Comparison of ENCODE assay signal across 14 mouse cellular contexts in genomic region chr1:135470546-135470945, GRCm38 (mm10).
"Had no signal": no experiment of that assay in that cellular context is flagged by ENCODE, and none has a peak within 500 bp of the region (broad histone marks: within the 10 kb centered on the region; RNA-seq: fewer than 3 reads in every experiment).

No protein-coding gene starts in this region.

- H3K4me2 ChIP-seq: limb, embryonic 12.5 days; liver, embryonic 13.5 days; lung, embryonic 15.5 days; midbrain, embryonic 12.5 days; stomach, embryonic 15.5 days had no signal

- H3K9me3 ChIP-seq: limb, embryonic 12.5 days; liver, embryonic 13.5 days; lung, embryonic 15.5 days; megakaryocyte, embryonic 14.5 days; midbrain, embryonic 12.5 days; stomach, embryonic 15.5 days had no signal

- ATAC-seq: liver, postnatal 0 days had no signal

- H3K4me3 ChIP-seq: layer of hippocampus, adult 2 months; limb, embryonic 12.5 days; liver, embryonic 13.5 days; lung, embryonic 15.5 days; megakaryocyte, embryonic 14.5 days; midbrain, embryonic 12.5 days; stomach, embryonic 15.5 days had no signal

- H3K9ac ChIP-seq: limb, embryonic 12.5 days; liver, embryonic 13.5 days; liver, postnatal 0 days; lung, embryonic 15.5 days; midbrain, embryonic 12.5 days; stomach, embryonic 15.5 days had no signal

- H3K27ac ChIP-seq: layer of hippocampus, adult 2 months; limb, embryonic 12.5 days; liver, embryonic 13.5 days; lung, embryonic 15.5 days; midbrain, embryonic 12.5 days; stomach, embryonic 15.5 days had no signal

- H3K27me3 ChIP-seq: limb, embryonic 12.5 days; liver, embryonic 13.5 days; lung, embryonic 15.5 days; megakaryocyte, embryonic 14.5 days; midbrain, embryonic 12.5 days; stomach, embryonic 15.5 days had no signal

- DNase-seq: kidney, postnatal 10 days; kidney, postnatal 4 days; liver; liver, embryonic 13.5 days; liver, postnatal 0 days; lung, postnatal 14 days; right cerebral cortex, postnatal 14 days; thymus, postnatal 4 days had no signal
